Mouse (Mus musculus): ENCODE results near the gene Entpd1. TPM values are rescaled to one million over a fixed set of nuclear protein-coding genes. Genes with fewer than 3 reads are reported as not detected.

Gene Entpd1
- polyA plus RNA-seq, 1 experiment, result 11.2 TPM

DNA sequence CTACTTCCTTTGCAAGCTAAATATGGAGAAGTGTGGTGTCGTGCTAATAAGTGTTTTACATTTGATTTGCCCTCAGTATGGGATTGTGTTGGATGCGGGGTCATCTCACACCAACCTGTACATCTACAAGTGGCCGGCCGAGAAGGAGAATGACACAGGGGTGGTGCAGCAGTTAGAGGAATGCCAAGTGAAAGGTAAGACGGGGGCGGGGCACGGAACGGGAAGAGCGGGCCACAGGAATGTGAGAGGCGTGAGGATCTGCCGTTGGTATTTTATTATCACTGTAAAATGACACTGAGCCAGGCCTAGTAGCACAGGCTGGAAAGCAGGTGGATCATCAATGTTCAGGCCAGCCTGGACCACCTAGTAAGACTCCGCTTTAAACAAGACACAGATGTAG, 108.2 kb downstream of the Entpd1 start:
- Histone ChIP-seq H3K36me3 (ENCODE audit: control insufficient read depth, insufficient read depth, low read length) (no peaks in the 10 kb centered on the region), H3K4me1 (replicated peaks; ENCODE audit: control insufficient read depth, insufficient read depth, low read length) (peaks cover 10% of the 10 kb centered on the region), H3K27me3 (ENCODE audit: control insufficient read depth, insufficient read depth, low read length) (no peaks in the 10 kb centered on the region), H3K27ac (ENCODE audit: control insufficient read depth, insufficient read depth, low read length) (no peak overlapping the region), H3K4me3 (ENCODE audit: control insufficient read depth, insufficient read depth, low read length) (no peak overlapping the region)
- TF ChIP-seq POLR2A (IDR thresholded peaks at IDR 0.05; ENCODE audit: control insufficient read depth, extremely low read depth, insufficient read depth, low read length, poor library complexity), result no peak
- TF ChIP-seq CTCF (IDR thresholded peaks at IDR 0.05; ENCODE audit: borderline replicate concordance, control insufficient read depth, extremely low read depth, insufficient read depth, low read length, poor library complexity), result no peak
- DNase-seq, result no peak
- 97% methylated on average over 12 of the region's 12 CpGs for WGBS

DNA sequence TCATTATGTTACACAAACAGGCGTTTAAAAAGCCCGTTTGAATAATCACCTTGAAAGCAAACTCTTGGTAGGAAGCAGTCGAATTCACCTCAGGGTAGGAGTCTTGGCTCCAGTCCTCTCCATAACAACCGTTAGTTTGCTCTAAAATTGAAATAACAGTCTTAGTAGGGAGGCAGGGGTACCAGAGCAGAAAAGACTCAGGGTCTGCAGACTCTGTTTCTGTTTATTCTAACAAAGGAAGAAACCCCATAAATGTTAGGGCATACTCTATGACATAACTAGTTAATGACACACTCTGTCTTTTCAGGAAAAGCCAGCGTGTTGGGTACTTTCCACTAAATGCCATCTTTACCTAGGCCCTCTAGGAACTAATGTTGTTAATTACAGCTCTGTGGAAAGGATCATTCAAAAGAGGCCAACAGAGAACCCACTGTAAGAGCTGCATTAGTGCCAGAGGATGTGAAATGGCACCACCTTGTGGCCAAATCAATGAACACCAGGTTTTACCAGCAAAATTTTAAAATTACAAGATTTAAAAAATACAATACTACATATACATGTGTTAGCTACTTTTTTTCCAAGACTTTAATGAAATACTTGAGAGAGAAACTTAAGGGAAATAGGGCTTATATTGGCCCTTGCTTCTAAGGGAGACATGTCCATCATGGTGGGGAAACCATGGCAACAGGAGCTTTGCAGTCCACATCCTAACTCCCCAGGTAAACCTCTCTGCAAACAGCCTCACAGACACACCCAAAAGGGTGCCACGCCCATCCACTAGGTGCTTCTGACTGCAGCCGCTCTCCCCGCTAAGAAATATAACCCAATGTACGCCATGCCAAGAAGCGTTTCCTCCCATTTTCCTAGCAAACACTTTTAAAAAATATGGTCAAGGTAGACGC, 110.2 kb downstream of the Entpd1 start:
- Histone ChIP-seq H3K36me3 (ENCODE audit: control insufficient read depth, insufficient read depth, low read length) (no peaks in the 10 kb centered on the region), H3K4me3 (ENCODE audit: control insufficient read depth, insufficient read depth, low read length) (no peak overlapping the region), H3K27ac (ENCODE audit: control insufficient read depth, insufficient read depth, low read length) (no peak overlapping the region), H3K4me1 (replicated peaks; ENCODE audit: control insufficient read depth, insufficient read depth, low read length) (peaks cover 10% of the 10 kb centered on the region), H3K27me3 (ENCODE audit: control insufficient read depth, insufficient read depth, low read length) (no peaks in the 10 kb centered on the region)
- TF ChIP-seq POLR2A (IDR thresholded peaks at IDR 0.05; ENCODE audit: control insufficient read depth, extremely low read depth, insufficient read depth, low read length, poor library complexity), result no peak
- peak; percentile 45 for DNase-seq
- 79% methylated on average over 11 of the region's 11 CpGs for WGBS

DNA sequence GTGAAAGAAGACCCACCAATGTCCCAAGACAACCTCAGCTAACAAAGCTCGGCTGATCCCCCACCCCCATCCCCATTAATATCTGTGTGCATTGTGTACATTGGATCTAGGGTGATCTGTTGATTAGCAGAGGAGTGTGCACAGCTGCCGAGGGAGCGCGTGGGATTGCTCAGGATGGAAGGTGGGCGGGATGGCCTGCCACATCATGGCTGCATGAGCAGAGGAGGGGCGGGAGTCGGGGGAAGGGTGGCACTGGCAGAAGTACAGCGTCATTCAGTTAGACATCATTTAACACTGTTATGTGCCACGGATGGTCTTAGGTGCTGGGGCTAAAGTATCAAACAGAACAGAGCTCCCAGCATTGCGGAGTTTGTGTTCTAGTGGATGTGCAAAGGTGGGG, 111.3 kb downstream of the Entpd1 start:
- no peak for TF ChIP-seq CTCF (IDR thresholded peaks at IDR 0.05; ENCODE audit: borderline replicate concordance, control insufficient read depth, extremely low read depth, insufficient read depth, low read length, poor library complexity)
- TF ChIP-seq POLR2A (IDR thresholded peaks at IDR 0.05; ENCODE audit: control insufficient read depth, extremely low read depth, insufficient read depth, low read length, poor library complexity), result no peak
- peaks cover 10% of the 10 kb centered on the region for H3K4me1 ChIP-seq (replicated peaks; ENCODE audit: control insufficient read depth, insufficient read depth, low read length)
- no peak overlapping the region for H3K27ac ChIP-seq (ENCODE audit: control insufficient read depth, insufficient read depth, low read length)
- DNase-seq, result no peak
- 93% methylated on average over 10 of the region's 10 CpGs for WGBS
- no peaks in the 10 kb centered on the region for H3K36me3 ChIP-seq (ENCODE audit: control insufficient read depth, insufficient read depth, low read length)
- H3K27me3 ChIP-seq (ENCODE audit: control insufficient read depth, insufficient read depth, low read length), result no peaks in the 10 kb centered on the region
- H3K4me3 ChIP-seq (ENCODE audit: control insufficient read depth, insufficient read depth, low read length), result no peak overlapping the region

DNA sequence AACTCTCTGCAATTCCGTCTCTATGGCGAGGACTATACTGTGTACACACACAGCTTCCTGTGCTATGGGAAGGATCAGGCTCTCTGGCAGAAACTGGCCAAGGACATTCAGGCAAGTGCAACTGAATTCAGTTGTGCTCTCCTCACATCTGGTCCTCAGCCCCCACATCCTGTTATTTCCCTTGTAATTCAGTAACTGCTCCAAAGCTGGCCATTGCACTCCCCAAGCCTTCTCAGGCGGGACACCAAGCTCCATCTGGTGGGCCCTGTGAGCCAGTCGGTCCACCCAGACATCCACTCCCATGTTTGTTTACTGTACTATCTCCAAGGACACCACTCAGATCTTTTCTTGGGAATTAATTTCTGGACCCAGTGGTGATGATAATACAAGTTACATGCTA, 114.0 kb downstream of the Entpd1 start:
- 91% methylated on average over 4 of the region's 4 CpGs for WGBS
- no peak overlapping the region for H3K27ac ChIP-seq (ENCODE audit: control insufficient read depth, insufficient read depth, low read length)
- no peak overlapping the region for H3K4me3 ChIP-seq (ENCODE audit: control insufficient read depth, insufficient read depth, low read length)
- no peak for TF ChIP-seq CTCF (IDR thresholded peaks at IDR 0.05; ENCODE audit: borderline replicate concordance, control insufficient read depth, extremely low read depth, insufficient read depth, low read length, poor library complexity)
- TF ChIP-seq POLR2A (IDR thresholded peaks at IDR 0.05; ENCODE audit: control insufficient read depth, extremely low read depth, insufficient read depth, low read length, poor library complexity), result no peak
- DNase-seq, result no peak
- H3K27me3 ChIP-seq (ENCODE audit: control insufficient read depth, insufficient read depth, low read length), result no peaks in the 10 kb centered on the region
- no peaks in the 10 kb centered on the region for H3K36me3 ChIP-seq (ENCODE audit: control insufficient read depth, insufficient read depth, low read length)
- peaks cover 10% of the 10 kb centered on the region for H3K4me1 ChIP-seq (replicated peaks; ENCODE audit: control insufficient read depth, insufficient read depth, low read length)

DNA sequence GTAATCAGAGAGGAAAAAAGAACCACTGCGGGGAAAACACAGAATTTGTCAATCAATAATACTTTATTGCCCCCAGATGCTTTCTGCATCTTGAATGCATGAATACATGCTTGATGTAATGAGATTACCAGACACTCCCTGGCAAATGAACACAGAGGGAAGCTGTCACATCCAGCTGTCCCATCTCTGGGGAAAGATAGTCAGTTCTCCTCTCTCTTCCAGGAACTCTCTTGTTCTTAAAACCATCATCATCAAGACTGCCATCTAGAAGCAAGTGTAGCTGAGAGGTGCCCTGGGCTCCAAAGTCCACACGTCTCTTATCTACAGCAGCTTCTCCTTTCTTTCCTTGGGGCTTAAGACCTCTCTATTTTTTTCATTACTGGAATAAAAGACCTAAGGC, 114.4 kb downstream of the Entpd1 start:
- DNase-seq, result no peak
- no peak for TF ChIP-seq CTCF (IDR thresholded peaks at IDR 0.05; ENCODE audit: borderline replicate concordance, control insufficient read depth, extremely low read depth, insufficient read depth, low read length, poor library complexity)
- no peak for TF ChIP-seq POLR2A (IDR thresholded peaks at IDR 0.05; ENCODE audit: control insufficient read depth, extremely low read depth, insufficient read depth, low read length, poor library complexity)
- peaks cover 7% of the 10 kb centered on the region for H3K4me1 ChIP-seq (replicated peaks; ENCODE audit: control insufficient read depth, insufficient read depth, low read length)
- WGBS, result 96% methylated on average over 2 of the region's 2 CpGs
- H3K4me3 ChIP-seq (ENCODE audit: control insufficient read depth, insufficient read depth, low read length), result no peak overlapping the region
- no peaks in the 10 kb centered on the region for H3K36me3 ChIP-seq (ENCODE audit: control insufficient read depth, insufficient read depth, low read length)
- no peak overlapping the region for H3K27ac ChIP-seq (ENCODE audit: control insufficient read depth, insufficient read depth, low read length)
- H3K27me3 ChIP-seq (ENCODE audit: control insufficient read depth, insufficient read depth, low read length), result no peaks in the 10 kb centered on the region

DNA sequence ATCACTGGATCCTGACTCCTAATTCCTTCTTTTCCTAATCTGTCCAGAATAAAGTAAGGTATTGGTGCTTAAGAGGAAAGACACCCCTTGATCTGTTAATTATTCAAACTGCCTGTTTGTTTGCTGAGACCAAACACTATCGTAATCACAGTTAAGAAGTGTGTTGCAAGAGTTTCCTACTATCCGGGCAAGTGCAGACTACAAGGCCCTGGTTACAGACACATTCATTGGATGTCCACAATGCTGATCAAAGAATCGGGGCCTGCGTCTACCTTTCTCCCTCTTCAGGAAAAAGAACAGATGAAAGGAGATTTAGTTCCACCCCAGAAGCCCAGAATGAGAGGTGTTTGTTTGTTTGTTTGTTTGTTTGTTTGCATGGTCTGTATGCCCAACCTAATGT, 116.0 kb downstream of the Entpd1 start:
- peaks cover 5% of the 10 kb centered on the region; the same call in 1 of the 2 replicates for H3K4me1 ChIP-seq (replicated peaks; ENCODE audit: control insufficient read depth, insufficient read depth, low read length)
- H3K27ac ChIP-seq (ENCODE audit: control insufficient read depth, insufficient read depth, low read length), result no peak overlapping the region
- no peak overlapping the region for H3K4me3 ChIP-seq (ENCODE audit: control insufficient read depth, insufficient read depth, low read length)
- DNase-seq, result no peak
- H3K36me3 ChIP-seq (ENCODE audit: control insufficient read depth, insufficient read depth, low read length), result no peaks in the 10 kb centered on the region
- 97% methylated on average over 4 of the region's 4 CpGs for WGBS
- H3K27me3 ChIP-seq (ENCODE audit: control insufficient read depth, insufficient read depth, low read length), result no peaks in the 10 kb centered on the region
- TF ChIP-seq POLR2A (IDR thresholded peaks at IDR 0.05; ENCODE audit: control insufficient read depth, extremely low read depth, insufficient read depth, low read length, poor library complexity) (no peak), CTCF (IDR thresholded peaks at IDR 0.05; ENCODE audit: borderline replicate concordance, control insufficient read depth, extremely low read depth, insufficient read depth, low read length, poor library complexity) (no peak)
